Mouse (Mus musculus) kidney, adult 2 months (tissue): ENCODE measurements around the gene Enpp1.

Experiments used
- CTCF ChIP-seq: fragments of 200-500 bp; conservative IDR thresholded peaks from 2 replicates; pipeline ENCODE4 v1.5.1; 2011; ENCODE audit warnings: low read depth, mild to moderate bottlenecking, control low read depth, low read length, moderate library complexity, mixed read lengths; ENCODE audit not compliant: insufficient read depth, insufficient read length
- POLR2A ChIP-seq: fragments of 200-500 bp; IDR thresholded peaks from one replicate; pipeline ENCODE4 v1.6.1; 2011; ENCODE audit warnings: low read depth, low read length, control low read depth

- TF ChIP-seq CTCF, result no peak
- no peak for TF ChIP-seq POLR2A
These were observed 42.4 kb upstream of the Enpp1 start for GRCm38 (mm10) chr10:24754251-24754835.
